Mouse (Mus musculus): ENCODE data around the gene 6030468B19Rik. TPM values are rescaled to one million over a fixed set of nuclear protein-coding genes. Genes with fewer than 3 reads are reported as not detected.

The 6030468B19Rik gene
- polyA plus RNA-seq, 1 experiment from 2014 or later, result 0.69 TPM

- peaks cover 38% of the 10 kb centered on the region for H3K27me3 ChIP-seq (replicated peaks; ENCODE audit: low read depth, poor library complexity, severe bottlenecking)
- H3K9me3 ChIP-seq, result no peaks in the 10 kb centered on the region
- 6% methylated on average over 22 of the region's 22 CpGs for WGBS
- peak overlapping the region; percentile 57 for H3K27ac ChIP-seq (replicated peaks)
- peaks cover 40% of the 10 kb centered on the region for H3K4me1 ChIP-seq
- no peaks in the 10 kb centered on the region for H3K36me3 ChIP-seq (replicated peaks)
- H3K4me3 ChIP-seq, result peak overlapping the region; percentile 46
- peak; percentile 70 for DNase-seq (ENCODE audit: low spot score)
These were observed 5.1 kb upstream of the 6030468B19Rik start for GRCm38 (mm10) chr11:117792281-117792888.

GRCm38 (mm10) chr11:117794035-117794551, 3.4 kb upstream of the 6030468B19Rik start:
- no peak for DNase-seq (ENCODE audit: low spot score)
- H3K27ac ChIP-seq (replicated peaks), result no peak overlapping the region
- no peaks in the 10 kb centered on the region for H3K9me3 ChIP-seq
- peaks cover 46% of the 10 kb centered on the region for H3K27me3 ChIP-seq (replicated peaks; ENCODE audit: low read depth, poor library complexity, severe bottlenecking)
- H3K4me1 ChIP-seq, result peaks cover 57% of the 10 kb centered on the region
- H3K4me3 ChIP-seq, result no peak overlapping the region
- H3K36me3 ChIP-seq (replicated peaks), result no peaks in the 10 kb centered on the region
- 65% methylated on average over 4 of the region's 4 CpGs for WGBS

- Histone ChIP-seq H3K36me3 (replicated peaks) (no peaks in the 10 kb centered on the region), H3K4me1 (peaks cover 48% of the 10 kb centered on the region), H3K4me3 (no peak overlapping the region), H3K27ac (replicated peaks) (peak overlapping the region; percentile 54; the same call in 1 of the 2 replicates), H3K27me3 (replicated peaks; ENCODE audit: low read depth, poor library complexity, severe bottlenecking) (peaks cover 22% of the 10 kb centered on the region), H3K9me3 (no peaks in the 10 kb centered on the region)
- no peak for DNase-seq (ENCODE audit: low spot score)
- WGBS, result 43% methylated on average over 5 of the region's 5 CpGs
These were observed 506 bp upstream of the 6030468B19Rik start for GRCm38 (mm10) chr11:117796954-117797353.

- Histone ChIP-seq H3K36me3 (replicated peaks) (no peaks in the 10 kb centered on the region), H3K4me1 (peaks cover 39% of the 10 kb centered on the region), H3K27ac (replicated peaks) (no peak overlapping the region; the same call in 1 of the 2 replicates), H3K4me3 (peak overlapping the region; percentile 32; the same call in 1 of the 2 replicates), H3K9me3 (no peaks in the 10 kb centered on the region), H3K27me3 (replicated peaks; ENCODE audit: low read depth, poor library complexity, severe bottlenecking) (peaks cover 13% of the 10 kb centered on the region)
- 52% methylated on average over 2 of the region's 2 CpGs for WGBS
- no peak for DNase-seq (ENCODE audit: low spot score)
These were observed 691 bp downstream of the 6030468B19Rik start for GRCm38 (mm10) chr11:117798160-117798541.

GRCm38 (mm10) chr11:117799174-117799573, 1.7 kb downstream of the 6030468B19Rik start:
- 69% methylated on average over 5 of the region's 5 CpGs for WGBS
- H3K27ac ChIP-seq (replicated peaks), result peak overlapping the region; percentile 25; the same call in 1 of the 2 replicates

GRCm38 (mm10) chr11:117800038-117800437, 2.6 kb downstream of the 6030468B19Rik start:
- H3K36me3 ChIP-seq (replicated peaks), result no peaks in the 10 kb centered on the region
- H3K4me1 ChIP-seq, result peaks cover 34% of the 10 kb centered on the region
- H3K27ac ChIP-seq (replicated peaks), result no peak overlapping the region
- 87% methylated on average over 7 of the region's 7 CpGs for WGBS
- peaks cover 8% of the 10 kb centered on the region; the same call in 1 of the 2 replicates for H3K27me3 ChIP-seq (replicated peaks; ENCODE audit: low read depth, poor library complexity, severe bottlenecking)
- no peaks in the 10 kb centered on the region for H3K9me3 ChIP-seq
- no peak overlapping the region for H3K4me3 ChIP-seq
- no peak for DNase-seq (ENCODE audit: low spot score)

More at GRCm38 (mm10) chr11:117799174-117799573, 1.7 kb downstream of the 6030468B19Rik start:
- Histone ChIP-seq H3K27me3 (replicated peaks; ENCODE audit: low read depth, poor library complexity, severe bottlenecking) (peaks cover 8% of the 10 kb centered on the region; the same call in 1 of the 2 replicates), H3K36me3 (replicated peaks) (no peaks in the 10 kb centered on the region), H3K9me3 (no peaks in the 10 kb centered on the region), H3K4me1 (peaks cover 39% of the 10 kb centered on the region), H3K4me3 (peak overlapping the region; percentile 32; the same call in 1 of the 2 replicates)
- DNase-seq (ENCODE audit: low spot score), result no peak

- Histone ChIP-seq H3K27ac (replicated peaks) (no peak overlapping the region), H3K4me3 (no peak overlapping the region), H3K4me1 (peaks cover 31% of the 10 kb centered on the region), H3K27me3 (replicated peaks; ENCODE audit: low read depth, poor library complexity, severe bottlenecking) (peaks cover 8% of the 10 kb centered on the region; the same call in 1 of the 2 replicates), H3K9me3 (no peaks in the 10 kb centered on the region), H3K36me3 (replicated peaks) (no peaks in the 10 kb centered on the region)
- no peak for DNase-seq (ENCODE audit: low spot score)
- 60% methylated on average over 7 of the region's 7 CpGs for WGBS
These were observed 4.2 kb downstream of the 6030468B19Rik start for GRCm38 (mm10) chr11:117801650-117802049.

- H3K36me3 ChIP-seq (replicated peaks), result no peaks in the 10 kb centered on the region
- H3K27ac ChIP-seq (replicated peaks), result no peak overlapping the region
- WGBS, result 88% methylated on average over 3 of the region's 3 CpGs
These were observed 5.8 kb downstream of the 6030468B19Rik start for GRCm38 (mm10) chr11:117803166-117803688.

GRCm38 (mm10) chr11:117806781-117807180, 9.3 kb downstream of the 6030468B19Rik start:
- Histone ChIP-seq H3K4me1 (peaks cover 29% of the 10 kb centered on the region), H3K9me3 (no peaks in the 10 kb centered on the region), H3K36me3 (replicated peaks) (peaks cover 3% of the 10 kb centered on the region), H3K27ac (replicated peaks) (no peak overlapping the region), H3K27me3 (replicated peaks; ENCODE audit: low read depth, poor library complexity, severe bottlenecking) (no peaks in the 10 kb centered on the region; the same call in 1 of the 2 replicates), H3K4me3 (no peak overlapping the region)
- no peak for DNase-seq (ENCODE audit: low spot score)
- 93% methylated on average over 6 of the region's 6 CpGs for WGBS

More at GRCm38 (mm10) chr11:117803166-117803688, 5.8 kb downstream of the 6030468B19Rik start:
- Histone ChIP-seq H3K4me1 (peaks cover 17% of the 10 kb centered on the region), H3K27me3 (replicated peaks; ENCODE audit: low read depth, poor library complexity, severe bottlenecking) (peaks cover 3% of the 10 kb centered on the region; the same call in 1 of the 2 replicates), H3K9me3 (no peaks in the 10 kb centered on the region), H3K4me3 (no peak overlapping the region)
- DNase-seq (ENCODE audit: low spot score), result no peak

GRCm38 (mm10) chr11:117809407-117810311, 12.2 kb downstream of the 6030468B19Rik start, which contains the start of the genes Gm20708 and Syngr2:
Gene Gm20708 (plus strand): TSS chr11:117809668.
Gene Syngr2 (plus strand): TSS chr11:117809668.
- Histone ChIP-seq H3K27me3 (replicated peaks; ENCODE audit: low read depth, poor library complexity, severe bottlenecking) (no peaks in the 10 kb centered on the region; the same call in 1 of the 2 replicates), H3K36me3 (replicated peaks) (peaks cover 32% of the 10 kb centered on the region), H3K9me3 (no peaks in the 10 kb centered on the region), H3K4me1 (peaks cover 28% of the 10 kb centered on the region), H3K4me3 (peak within 1 kb of the TSS; percentile 86), H3K27ac (replicated peaks) (peak within 1 kb of the TSS; percentile 78)
- peak; percentile 86 for DNase-seq (ENCODE audit: low spot score)
- under 1% methylated on average over 75 of the region's 75 CpGs for WGBS

GRCm38 (mm10) chr11:117810401-117811046, 13.1 kb downstream of the 6030468B19Rik start:
- peak; percentile 84 for DNase-seq (ENCODE audit: low spot score)
- WGBS, result under 1% methylated on average over 21 of the region's 21 CpGs
- H3K9me3 ChIP-seq, result no peaks in the 10 kb centered on the region
- peaks cover 28% of the 10 kb centered on the region for H3K4me1 ChIP-seq
- no peaks in the 10 kb centered on the region; the same call in 1 of the 2 replicates for H3K27me3 ChIP-seq (replicated peaks; ENCODE audit: low read depth, poor library complexity, severe bottlenecking)
- H3K36me3 ChIP-seq (replicated peaks), result peaks cover 41% of the 10 kb centered on the region
- peak overlapping the region; percentile 86 for H3K4me3 ChIP-seq
- H3K27ac ChIP-seq (replicated peaks), result peak overlapping the region; percentile 78

Data from embryonic facial prominence, embryonic 10.5 days (tissue).